Mouse (Mus musculus) lung, postnatal 0 days (tissue): ENCODE data around the gene Katna1. TPM values are rescaled to one million over a fixed set of nuclear protein-coding genes. Genes with fewer than 3 reads are reported as not detected.
"Not testable (repeated sequence)": the region's sequence is repeated elsewhere in the genome, so short reads cannot be mapped to it uniquely, and the experiment has no call there.

Experiments used
- ATAC-seq: fragments of 200-750 bp; cut with Nextera tagmentation; 2 replicates; pipeline ENCODE4 v1.8.0; 2017; ENCODE audit warnings: moderate library complexity
- DNase-seq: peaks from one replicate; pipeline ENCODE4 v3.0.0-alpha.2; 2016; ENCODE audit warnings: low spot score
- H3K27ac ChIP-seq: fragments of 300-500 bp; sonication (generic); 2 replicates; pipeline ENCODE4 v1.5.1; 2014; ENCODE audit warnings: antibody characterized with exemption, mild to moderate bottlenecking, low read length, mixed read lengths
- H3K27me3 ChIP-seq: fragments of 300-500 bp; sonication (generic); replicated peaks from 2 replicates; pipeline ENCODE4 v1.6.1; 2014; ENCODE audit warnings: low read length, mixed read lengths; ENCODE audit not compliant: insufficient read depth
- H3K36me3 ChIP-seq: fragments of 300-500 bp; sonication (generic); 2 replicates; pipeline ENCODE4 v1.6.1; 2014; ENCODE audit warnings: low read length, mixed read lengths; ENCODE audit not compliant: insufficient read depth
- H3K4me1 ChIP-seq: fragments of 300-500 bp; sonication (generic); 2 replicates; pipeline ENCODE4 v1.6.1; 2014; ENCODE audit warnings: antibody characterized with exemption, low read depth, low read length, mixed read lengths; ENCODE audit not compliant: insufficient read depth
- H3K4me2 ChIP-seq: fragments of 300-500 bp; sonication (generic); replicated peaks from 2 replicates; pipeline ENCODE4 v1.6.1; 2014; ENCODE audit warnings: low read depth, mild to moderate bottlenecking, low read length, moderate library complexity, mixed read lengths
- H3K4me3 ChIP-seq: fragments of 300-500 bp; sonication (generic); 2 replicates; pipeline ENCODE4 v1.5.1; 2014; ENCODE audit warnings: low read depth, low read length
- H3K9ac ChIP-seq: fragments of 300-500 bp; sonication (generic); replicated peaks from 2 replicates; pipeline ENCODE4 v1.6.1; 2014; ENCODE audit warnings: low read depth, mild to moderate bottlenecking
- H3K9me3 ChIP-seq: fragments of 300-500 bp; sonication (generic); 2 replicates; pipeline ENCODE4 v1.6.1; 2016; ENCODE audit warnings: low read length, mixed read lengths
- CTCF ChIP-seq: IDR thresholded peaks from 2 replicates; pipeline ENCODE4 v1.5.1; 2016; ENCODE audit warnings: antibody characterized with exemption, mild to moderate bottlenecking
- EP300 ChIP-seq: IDR thresholded peaks from 2 replicates; pipeline ENCODE4 v1.6.1; 2016; ENCODE audit warnings: antibody characterized with exemption, mild to moderate bottlenecking, control low read depth
- WGBS: fragments of 180-500 bp; shearing (Covaris S2); extraction: QIAGEN DNeasy Blood & Tissue Kit; methylation state at CpG from one replicate; pipeline ENCODE4 v1.1.7; 2014; 5-methylcytosine and 5-hydroxymethylcytosine counted together
- polyA plus RNA-seq: library from polyadenylated mRNA; unstranded; fragments of >200 nt; fragmentation: Nextera tagmentation; extraction: Ambion mirVana; gene quantifications from 2 replicates; pipeline ENCODE4 v1.2.1, GENCODE M21; 2015

The Katna1 gene
- polyA plus RNA-seq, 1 experiment from 2014 or later = 30.6 TPM

- H3K4me2 ChIP-seq = no peak overlapping the region
- ATAC-seq (no peak), DNase-seq (no peak)
- H3K9me3 ChIP-seq = no peaks in the 10 kb centered on the region
- no peaks in the 10 kb centered on the region for H3K27me3 ChIP-seq
- no peaks in the 10 kb centered on the region for H3K36me3 ChIP-seq
- no peak for TF ChIP-seq EP300
- no peak for TF ChIP-seq CTCF
- H3K27ac ChIP-seq = no peak overlapping the region
- H3K4me1 ChIP-seq = peaks cover 2% of the 10 kb centered on the region; the same call in 1 of the 2 replicates
- H3K4me3 ChIP-seq = no peak overlapping the region
- H3K9ac ChIP-seq = no peak overlapping the region
These were observed 5.8 kb downstream of the Katna1 start for GRCm38 (mm10) chr10:7731582-7731981.

- peak; percentile 65 for ATAC-seq
- no peak overlapping the region for H3K9ac ChIP-seq
- H3K36me3 ChIP-seq = no peaks in the 10 kb centered on the region
- no peaks in the 10 kb centered on the region; the same call in 1 of the 2 replicates for H3K4me1 ChIP-seq
- no peak overlapping the region for H3K4me2 ChIP-seq
- no peak overlapping the region for H3K27ac ChIP-seq
- TF ChIP-seq EP300 (no peak), CTCF (no peak)
- DNase-seq = peak; percentile 48
- H3K4me3 ChIP-seq = no peak overlapping the region
- H3K27me3 ChIP-seq = no peaks in the 10 kb centered on the region
- no peaks in the 10 kb centered on the region for H3K9me3 ChIP-seq
These were observed 11.3 kb downstream of the Katna1 start for GRCm38 (mm10) chr10:7737122-7737521.

- ATAC-seq (no peak), DNase-seq (no peak)
- TF ChIP-seq CTCF = no peak
- no peak for TF ChIP-seq EP300
- Histone ChIP-seq H3K9me3 (no peaks in the 10 kb centered on the region), H3K9ac (no peak overlapping the region), H3K27me3 (no peaks in the 10 kb centered on the region), H3K27ac (no peak overlapping the region), H3K4me1 (no peaks in the 10 kb centered on the region; the same call in 1 of the 2 replicates), H3K4me3 (no peak overlapping the region), H3K36me3 (no peaks in the 10 kb centered on the region), H3K4me2 (no peak overlapping the region)
- 77% methylated on average over 3 of the region's 3 CpGs for WGBS
These were observed 12.1 kb downstream of the Katna1 start for GRCm38 (mm10) chr10:7737914-7738313.

- H3K27ac ChIP-seq, H3K27me3 ChIP-seq, DNase-seq, H3K4me1 ChIP-seq, ATAC-seq, H3K4me3 ChIP-seq, H3K9me3 ChIP-seq, H3K9ac ChIP-seq, H3K4me2 ChIP-seq: not testable (repeated sequence)
- 95% methylated on average over 6 of the region's 6 CpGs for WGBS
- peaks cover 13% of the 10 kb centered on the region for H3K36me3 ChIP-seq
These were observed 19.7 kb downstream of the Katna1 start for GRCm38 (mm10) chr10:7745528-7745927.

- H3K9me3 ChIP-seq = no peaks in the 10 kb centered on the region
- H3K36me3 ChIP-seq = peaks cover 20% of the 10 kb centered on the region
- 90% methylated on average over 6 of the region's 6 CpGs for WGBS
- TF ChIP-seq CTCF (no peak), EP300 (no peak)
- no peak overlapping the region for H3K4me2 ChIP-seq
- ATAC-seq (no peak), DNase-seq (no peak)
- H3K4me1 ChIP-seq = no peaks in the 10 kb centered on the region
- no peak overlapping the region for H3K27ac ChIP-seq
- H3K27me3 ChIP-seq = no peaks in the 10 kb centered on the region
- no peak overlapping the region for H3K9ac ChIP-seq
- H3K4me3 ChIP-seq = no peak overlapping the region
These were observed 23.0 kb downstream of the Katna1 start for GRCm38 (mm10) chr10:7748752-7749151.

GRCm38 (mm10) chr10:7757544-7757943 lies 31.7 kb downstream of the Katna1 start:
- H3K4me2 ChIP-seq = no peak overlapping the region
- ATAC-seq (no peak), DNase-seq (no peak)
- H3K4me1 ChIP-seq = no peaks in the 10 kb centered on the region
- peaks cover 19% of the 10 kb centered on the region; the same call in 1 of the 2 replicates for H3K36me3 ChIP-seq
- H3K9ac ChIP-seq = no peak overlapping the region
- H3K27me3 ChIP-seq = no peaks in the 10 kb centered on the region
- H3K27ac ChIP-seq = no peak overlapping the region
- WGBS = 88% methylated on average over 2 of the region's 2 CpGs
- H3K9me3 ChIP-seq = no peaks in the 10 kb centered on the region
- H3K4me3 ChIP-seq = no peak overlapping the region
- no peak for TF ChIP-seq EP300
- TF ChIP-seq CTCF = no peak

- Histone ChIP-seq H3K9ac (no peak overlapping the region), H3K27me3 (no peaks in the 10 kb centered on the region), H3K4me3 (no peak overlapping the region), H3K4me2 (no peak overlapping the region), H3K36me3 (peaks cover 47% of the 10 kb centered on the region; the same call in 1 of the 2 replicates), H3K27ac (no peak overlapping the region), H3K4me1 (no peaks in the 10 kb centered on the region), H3K9me3 (no peaks in the 10 kb centered on the region)
- no peak for DNase-seq
- no peak for ATAC-seq
- 93% methylated on average over 4 of the region's 4 CpGs for WGBS
- TF ChIP-seq CTCF = no peak
- TF ChIP-seq EP300 = no peak
These were observed 46.5 kb downstream of the Katna1 start for GRCm38 (mm10) chr10:7772346-7772745.
